Mouse (Mus musculus): ENCODE measurements at regions not wholly inside any gene's neighbourhood (a gene's known extent, or its start where the extent isn't known, plus 50 kb on each side); places are given as distances from the start of the nearest gene placed in this dataset.

DNA sequence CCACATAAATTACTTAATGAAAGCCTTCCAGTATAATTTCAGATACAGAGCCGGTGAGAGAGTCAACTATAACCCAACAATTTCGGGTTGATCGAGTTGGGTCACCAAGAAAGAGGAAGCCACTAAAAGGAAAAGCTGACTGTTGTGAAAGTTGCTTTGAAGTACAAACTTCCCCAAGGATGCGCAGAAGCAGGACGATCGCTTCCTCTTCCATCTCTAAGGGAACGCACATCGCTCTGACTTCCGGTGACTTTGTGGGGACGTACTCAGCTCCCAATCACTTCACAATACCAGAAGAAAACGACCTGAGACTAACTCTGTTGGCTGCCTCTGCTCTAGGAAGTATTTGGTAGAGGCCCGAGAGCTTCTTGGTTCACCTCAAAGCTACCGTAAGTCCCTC is 158.8 kb upstream of the Jmjd1c start:
- TF ChIP-seq CTCF (conservative IDR thresholded peaks at IDR 0.05; ENCODE audit: low read length) = no peak
- no peak for TF ChIP-seq NANOG (IDR thresholded peaks at IDR 0.05; ENCODE audit: borderline replicate concordance, low read length)
- TF ChIP-seq POU5F1 (IDR thresholded peaks at IDR 0.05; ENCODE audit: borderline replicate concordance, low read length) = no peak
